Mouse (Mus musculus) forebrain, embryonic 13.5 days (tissue): ENCODE measurements around the gene Abl1. TPM values are rescaled to one million over a fixed set of nuclear protein-coding genes. Genes with fewer than 3 reads are reported as not detected.

Experiments
- ATAC-seq: fragments of 200-750 bp; cut with Nextera tagmentation; 2 replicates; pipeline ENCODE4 v1.8.0; 2017
- H3K27ac ChIP-seq: fragments of 300-500 bp; sonication (generic); 2 replicates; pipeline ENCODE4 v1.5.1; 2015; ENCODE audit warnings: inconsistent platforms, mild to moderate bottlenecking, moderate library complexity
- H3K27me3 ChIP-seq: fragments of 300-500 bp; sonication (generic); 2 replicates; pipeline ENCODE4 v1.6.1; 2015; ENCODE audit warnings: mild to moderate bottlenecking, inconsistent platforms
- H3K36me3 ChIP-seq: fragments of 300-500 bp; sonication (generic); 2 replicates; pipeline ENCODE4 v1.6.1; 2015; ENCODE audit warnings: mild to moderate bottlenecking, inconsistent platforms; ENCODE audit not compliant: poor library complexity, severe bottlenecking
- H3K4me1 ChIP-seq: fragments of 300-500 bp; sonication (generic); 2 replicates; pipeline ENCODE4 v1.6.1; 2015; ENCODE audit warnings: inconsistent platforms
- H3K4me2 ChIP-seq: fragments of 300-500 bp; sonication (generic); 2 replicates; pipeline ENCODE4 v1.6.1; 2015; ENCODE audit warnings: inconsistent platforms, mild to moderate bottlenecking, moderate library complexity
- H3K4me3 ChIP-seq: fragments of 300-500 bp; sonication (generic); 2 replicates; pipeline ENCODE4 v1.5.1; 2015; ENCODE audit warnings: mild to moderate bottlenecking, inconsistent platforms
- H3K9ac ChIP-seq: fragments of 300-500 bp; sonication (generic); 2 replicates; pipeline ENCODE4 v1.6.1; 2015; ENCODE audit warnings: mild to moderate bottlenecking, inconsistent platforms
- H3K9me3 ChIP-seq: fragments of 300-500 bp; sonication (generic); replicated peaks from 2 replicates; pipeline ENCODE4 v1.6.1; 2016; ENCODE audit warnings: inconsistent platforms
- WGBS: fragments of 180-500 bp; shearing (Covaris S2); methylation state at CpG from one replicate; pipeline ENCODE4 v1.1.7; 2015; 5-methylcytosine and 5-hydroxymethylcytosine counted together
- polyA plus RNA-seq: library from polyadenylated mRNA; unstranded; fragments of >200 nt; fragmentation: Nextera tagmentation; extraction: Ambion mirVana; gene quantifications from 2 replicates; pipeline ENCODE4 v1.2.1, GENCODE M21; 2015

The Abl1 gene
- polyA plus RNA-seq, 1 experiment from 2014 or later, result 25.8 TPM

- no peak for ATAC-seq
- H3K4me3 ChIP-seq, result peak overlapping the region; percentile 65; the same call in 1 of the 2 replicates
- H3K4me1 ChIP-seq, result peaks cover 60% of the 10 kb centered on the region
- 0 out of 2 replicates have a peak, but pooled peaks cover 2% of the 10 kb centered on the region for H3K9me3 ChIP-seq
- 0 out of 2 replicates have a peak, but pooled peaks cover 5% of the 10 kb centered on the region for H3K36me3 ChIP-seq
- H3K9ac ChIP-seq, result peak overlapping the region; percentile 92; the same call in 1 of the 2 replicates
- peak overlapping the region; percentile 87 for H3K4me2 ChIP-seq
- no peaks in the 10 kb centered on the region for H3K27me3 ChIP-seq
- H3K27ac ChIP-seq, result no peak overlapping the region
- WGBS, result 87% methylated on average over 5 of the region's 5 CpGs
These were observed 70.8 kb downstream of the Abl1 start for GRCm38 (mm10) chr2:31758966-31759365.

GRCm38 (mm10) chr2:31759751-31760460, 71.7 kb downstream of the Abl1 start:
- H3K4me1 ChIP-seq, result peaks cover 60% of the 10 kb centered on the region
- H3K4me3 ChIP-seq, result peak overlapping the region; percentile 65
- peak overlapping the region; percentile 92 for H3K9ac ChIP-seq
- under 1% methylated on average over 42 of the region's 42 CpGs for WGBS
- peak overlapping the region; percentile 87 for H3K4me2 ChIP-seq
- no peaks in the 10 kb centered on the region for H3K36me3 ChIP-seq
- peak overlapping the region; percentile 67 for H3K27ac ChIP-seq
- peak; percentile 94 for ATAC-seq
- H3K27me3 ChIP-seq, result no peaks in the 10 kb centered on the region
- H3K9me3 ChIP-seq, result no peaks in the 10 kb centered on the region

GRCm38 (mm10) chr2:31760486-31760885, 72.3 kb downstream of the Abl1 start:
- H3K4me2 ChIP-seq, result peak overlapping the region; percentile 87
- ATAC-seq, result no peak
- peaks cover 60% of the 10 kb centered on the region for H3K4me1 ChIP-seq
- no peaks in the 10 kb centered on the region for H3K9me3 ChIP-seq
- 0% methylated on average over 1 of the region's 1 CpGs for whole genome bisulfite sequencing
- peak overlapping the region; percentile 92 for H3K9ac ChIP-seq
- no peaks in the 10 kb centered on the region for H3K27me3 ChIP-seq
- H3K27ac ChIP-seq, result peak overlapping the region; percentile 67; the same call in 1 of the 2 replicates
- H3K36me3 ChIP-seq, result no peaks in the 10 kb centered on the region
- peak overlapping the region; percentile 65 for H3K4me3 ChIP-seq

GRCm38 (mm10) chr2:31761115-31761531, 72.9 kb downstream of the Abl1 start:
- peak overlapping the region; percentile 58 for H3K27ac ChIP-seq

DNA sequence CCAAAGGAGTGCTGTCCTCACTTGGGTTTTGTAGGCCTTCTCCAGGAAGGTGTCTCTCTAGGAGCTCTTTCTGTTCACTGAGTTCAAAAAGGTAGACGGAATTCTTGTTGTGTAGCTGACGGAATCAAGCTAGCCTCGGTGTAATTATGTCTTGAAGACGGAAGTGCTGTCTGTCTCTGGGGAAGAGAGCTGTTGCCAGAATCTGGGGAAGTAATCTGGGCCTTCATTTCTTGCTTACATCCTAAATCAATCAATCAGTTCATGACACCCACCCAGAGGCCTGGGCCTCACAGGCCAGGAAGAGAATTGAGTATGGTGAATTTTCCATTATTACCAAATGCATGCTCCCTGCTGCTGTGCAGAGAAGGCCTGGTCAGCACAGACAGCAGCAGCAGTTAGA, 73.4 kb downstream of the Abl1 start:
- Histone ChIP-seq H3K9me3 (no peaks in the 10 kb centered on the region), H3K9ac (peak overlapping the region; percentile 92), H3K4me3 (peak overlapping the region; percentile 65), H3K27ac (no peak overlapping the region), H3K4me2 (peak overlapping the region; percentile 87), H3K27me3 (no peaks in the 10 kb centered on the region), H3K4me1 (peaks cover 69% of the 10 kb centered on the region), H3K36me3 (no peaks in the 10 kb centered on the region)
- 8% methylated on average over 4 of the region's 4 CpGs for WGBS
- no peak for ATAC-seq

More at GRCm38 (mm10) chr2:31761115-31761531, 72.9 kb downstream of the Abl1 start:
- WGBS, result 8% methylated on average over 7 of the region's 7 CpGs
- H3K9ac ChIP-seq, result peak overlapping the region; percentile 92
- H3K4me2 ChIP-seq, result peak overlapping the region; percentile 87
- peaks cover 66% of the 10 kb centered on the region for H3K4me1 ChIP-seq
- H3K27me3 ChIP-seq, result no peaks in the 10 kb centered on the region
- H3K9me3 ChIP-seq, result no peaks in the 10 kb centered on the region
- no peak for ATAC-seq
- no peaks in the 10 kb centered on the region for H3K36me3 ChIP-seq
- peak overlapping the region; percentile 65 for H3K4me3 ChIP-seq

GRCm38 (mm10) chr2:31762155-31762554, 74.0 kb downstream of the Abl1 start:
- Histone ChIP-seq H3K4me3 (peak overlapping the region; percentile 65), H3K9ac (peak overlapping the region; percentile 55; the same call in 1 of the 2 replicates), H3K27me3 (no peaks in the 10 kb centered on the region), H3K27ac (no peak overlapping the region), H3K9me3 (no peaks in the 10 kb centered on the region), H3K4me1 (peaks cover 69% of the 10 kb centered on the region), H3K4me2 (peak overlapping the region; percentile 87), H3K36me3 (no peaks in the 10 kb centered on the region)
- ATAC-seq, result no peak
- WGBS, result 27% methylated on average over 3 of the region's 3 CpGs

DNA sequence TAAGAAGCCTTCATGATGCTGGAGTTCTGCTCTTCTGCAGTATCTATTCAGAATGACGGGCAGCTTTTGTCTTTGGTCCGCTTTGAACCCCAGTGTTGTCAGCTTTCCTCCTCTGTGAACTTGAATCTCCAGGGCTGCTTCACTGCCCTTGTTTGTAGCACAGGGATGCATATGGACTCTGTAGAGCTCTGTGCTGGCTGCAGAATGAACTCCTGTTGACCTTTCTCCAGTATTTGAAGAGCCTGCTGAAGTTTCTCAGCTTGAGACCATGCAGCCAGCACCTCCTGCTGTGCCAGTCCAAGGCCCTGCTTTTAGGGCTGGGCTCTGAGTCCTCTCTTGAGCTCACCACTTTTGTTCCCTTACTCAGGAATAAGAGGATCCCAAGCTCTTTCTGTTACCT, 74.7 kb downstream of the Abl1 start:
- Histone ChIP-seq H3K9me3 (no peaks in the 10 kb centered on the region), H3K36me3 (no peaks in the 10 kb centered on the region), H3K27ac (0 out of 2 replicates have a peak overlapping the region, but pooled peaks have one; percentile 19), H3K9ac (0 out of 2 replicates have a peak overlapping the region, but pooled peaks have one; percentile 36), H3K4me3 (peak overlapping the region; percentile 9; the same call in 1 of the 2 replicates), H3K4me2 (peak overlapping the region; percentile 87), H3K27me3 (no peaks in the 10 kb centered on the region), H3K4me1 (peaks cover 71% of the 10 kb centered on the region)
- no peak for ATAC-seq
- 10% methylated on average over 2 of the region's 2 CpGs for WGBS

DNA sequence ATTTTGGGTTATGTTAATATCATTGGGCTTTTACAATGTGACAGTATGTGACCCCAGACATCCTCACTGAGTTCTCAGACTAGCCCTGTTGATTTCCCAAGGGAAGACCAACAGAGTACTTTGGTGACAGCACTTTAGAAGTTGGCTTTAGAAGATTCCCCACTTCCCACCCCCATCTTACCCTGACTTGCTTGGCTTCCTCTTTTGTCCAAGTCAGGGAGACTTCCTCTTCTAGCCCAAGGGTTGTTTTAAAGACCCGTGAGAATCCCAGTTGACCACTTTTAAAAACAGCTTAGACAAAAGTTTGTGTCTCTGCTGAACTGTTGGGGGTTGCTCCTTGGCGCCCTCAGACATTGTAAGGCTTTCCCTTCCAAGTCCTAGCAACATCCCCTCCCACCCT, 75.1 kb downstream of the Abl1 start:
- Histone ChIP-seq H3K4me1 (peaks cover 71% of the 10 kb centered on the region), H3K4me2 (peak overlapping the region; percentile 87), H3K4me3 (no peak overlapping the region), H3K36me3 (no peaks in the 10 kb centered on the region), H3K9me3 (no peaks in the 10 kb centered on the region), H3K27ac (no peak overlapping the region), H3K27me3 (no peaks in the 10 kb centered on the region), H3K9ac (no peak overlapping the region)
- ATAC-seq, result no peak
- 17% methylated on average over 2 of the region's 2 CpGs for WGBS

- no peak for ATAC-seq
- no peaks in the 10 kb centered on the region for H3K27me3 ChIP-seq
- no peak overlapping the region for H3K27ac ChIP-seq
- H3K9ac ChIP-seq, result no peak overlapping the region
- peaks cover 60% of the 10 kb centered on the region for H3K4me1 ChIP-seq
- no peak overlapping the region for H3K4me3 ChIP-seq
- WGBS, result 97% methylated on average over 6 of the region's 6 CpGs
- H3K4me2 ChIP-seq, result no peak overlapping the region
- H3K9me3 ChIP-seq, result no peaks in the 10 kb centered on the region
- no peaks in the 10 kb centered on the region for H3K36me3 ChIP-seq
These were observed 78.9 kb downstream of the Abl1 start for GRCm38 (mm10) chr2:31767104-31767503.

- Histone ChIP-seq H3K9me3 (no peaks in the 10 kb centered on the region), H3K27me3 (no peaks in the 10 kb centered on the region), H3K4me1 (peaks cover 53% of the 10 kb centered on the region), H3K4me3 (no peak overlapping the region), H3K27ac (no peak overlapping the region), H3K36me3 (no peaks in the 10 kb centered on the region), H3K9ac (no peak overlapping the region), H3K4me2 (no peak overlapping the region)
- no peak for ATAC-seq
- 92% methylated on average over 4 of the region's 4 CpGs for WGBS
These were observed 79.6 kb downstream of the Abl1 start for GRCm38 (mm10) chr2:31767815-31768214.

GRCm38 (mm10) chr2:31769115-31769514, 80.9 kb downstream of the Abl1 start:
- 64% methylated on average over 4 of the region's 4 CpGs for WGBS
- no peak overlapping the region for H3K9ac ChIP-seq
- ATAC-seq, result no peak
- H3K4me3 ChIP-seq, result no peak overlapping the region
- H3K4me2 ChIP-seq, result 0 out of 2 replicates have a peak overlapping the region, but pooled peaks have one; percentile 15
- H3K27ac ChIP-seq, result peak overlapping the region; percentile 27; the same call in 1 of the 2 replicates
- no peaks in the 10 kb centered on the region for H3K27me3 ChIP-seq
- no peaks in the 10 kb centered on the region for H3K9me3 ChIP-seq
- H3K36me3 ChIP-seq, result 0 out of 2 replicates have a peak, but pooled peaks cover 4% of the 10 kb centered on the region
- peaks cover 44% of the 10 kb centered on the region for H3K4me1 ChIP-seq

GRCm38 (mm10) chr2:31769631-31770111, 81.5 kb downstream of the Abl1 start:
- Histone ChIP-seq H3K4me1 (peaks cover 44% of the 10 kb centered on the region), H3K27ac (no peak overlapping the region; the same call in 1 of the 2 replicates), H3K4me3 (no peak overlapping the region), H3K9me3 (no peaks in the 10 kb centered on the region), H3K36me3 (0 out of 2 replicates have a peak, but pooled peaks cover 4% of the 10 kb centered on the region), H3K27me3 (no peaks in the 10 kb centered on the region), H3K4me2 (no peak overlapping the region), H3K9ac (no peak overlapping the region)
- WGBS, result 43% methylated on average over 6 of the region's 6 CpGs
- ATAC-seq, result no peak
